Mouse (Mus musculus): ENCODE measurements at regions not wholly inside any gene's neighbourhood (a gene's known extent, or its start where the extent isn't known, plus 50 kb on each side); places are given as distances from the start of the nearest gene placed in this dataset.

DNA sequence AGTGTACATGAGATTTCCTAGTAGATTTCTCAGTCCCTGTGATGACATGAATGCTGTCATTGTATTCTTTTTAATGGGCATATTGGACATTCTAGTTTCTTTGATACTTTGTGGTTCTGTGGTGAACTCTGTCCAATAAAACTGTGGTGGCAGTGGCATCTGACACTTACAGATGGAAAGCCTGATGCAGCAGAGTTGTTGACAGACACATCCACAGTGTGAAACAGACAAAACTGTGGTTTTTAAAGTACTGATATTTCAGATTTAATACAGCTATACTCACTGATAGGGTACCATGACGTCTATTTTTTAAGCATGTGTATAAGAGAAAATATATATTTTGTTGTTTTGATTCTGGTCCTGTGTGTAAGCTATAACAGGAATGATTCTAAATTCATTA is 818.0 kb downstream of the Trim52 start:
- DNase-seq (ENCODE audit: low spot score): no peak

DNA sequence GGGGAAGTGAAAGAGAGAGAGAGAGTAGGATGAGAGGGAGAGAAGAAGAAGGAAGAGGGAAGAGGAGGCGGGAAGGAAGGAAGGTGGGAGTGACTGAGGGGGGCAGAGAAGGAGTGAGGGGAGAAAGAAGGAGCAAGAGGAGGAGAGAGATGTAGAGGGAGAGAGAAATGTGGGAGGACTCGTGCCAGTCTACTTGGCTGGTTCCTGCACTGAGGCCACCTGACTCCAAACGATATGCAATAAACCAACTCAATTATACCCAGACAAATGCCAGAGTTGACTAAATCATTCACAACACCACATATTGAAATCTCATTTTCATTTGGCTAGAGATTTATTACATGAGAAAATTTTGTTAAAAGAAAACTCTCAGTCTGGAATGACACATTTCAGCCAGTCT is 818.4 kb downstream of the Trim52 start:
- DNase-seq (ENCODE audit: low spot score): no peak

DNA sequence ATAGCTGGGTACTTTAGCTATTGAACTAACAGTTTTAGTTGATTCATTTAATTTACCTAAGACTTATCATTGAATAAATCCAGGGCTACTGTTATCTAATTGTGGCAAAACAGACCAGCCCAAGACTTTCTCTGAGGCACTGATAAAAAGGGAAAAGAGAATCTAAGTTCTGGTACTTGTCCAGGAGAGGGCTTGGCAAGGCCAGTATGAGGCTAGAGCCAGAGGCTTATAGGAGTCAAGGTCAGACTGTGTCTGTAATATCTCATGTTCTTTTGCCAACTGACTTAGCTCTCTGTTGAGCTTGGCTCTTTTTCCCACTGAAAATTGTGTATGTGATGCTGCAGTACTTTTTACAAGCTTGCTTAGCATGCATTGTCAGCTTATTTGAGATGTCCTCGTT is 839.3 kb downstream of the Trim52 start:
- no peak for DNase-seq (ENCODE audit: low spot score)

DNA sequence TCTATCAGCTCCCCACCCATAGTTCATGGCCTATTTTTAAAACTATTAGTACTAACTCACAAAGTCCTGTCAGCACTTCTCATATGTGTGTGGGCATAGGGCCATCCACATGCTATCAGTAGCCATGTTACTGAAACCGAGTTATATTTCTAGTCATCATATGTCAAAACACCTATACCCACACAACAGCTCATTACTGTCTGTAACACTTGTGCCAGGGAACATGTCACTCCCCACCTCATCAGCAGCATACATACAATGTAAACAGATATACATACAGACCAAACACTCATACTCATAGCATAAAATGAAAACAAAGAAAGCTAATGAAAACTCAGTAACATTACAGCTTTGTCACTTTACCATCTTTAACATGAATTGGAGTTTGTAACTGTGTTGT is 872.0 kb downstream of the Trim52 start:
- no peak for DNase-seq (ENCODE audit: low spot score)

DNA sequence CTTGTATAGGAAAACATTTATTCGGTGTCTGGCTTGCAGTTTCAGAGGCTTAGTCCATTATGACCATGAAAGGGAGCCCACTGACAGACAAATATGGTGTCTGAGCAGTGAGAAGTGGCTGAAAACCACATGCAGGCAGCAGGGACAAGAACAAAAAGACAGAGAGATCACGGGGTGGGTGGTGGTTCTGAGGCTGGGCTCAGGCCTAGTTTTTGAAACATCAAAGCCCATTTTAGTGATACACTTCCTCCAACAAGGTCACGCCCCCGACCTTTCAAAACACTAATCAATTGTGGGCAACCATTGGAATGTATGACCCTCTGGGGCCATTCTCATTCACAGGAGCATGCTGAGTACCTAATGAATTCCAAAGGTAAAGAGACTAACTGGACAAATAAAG is 874.8 kb downstream of the Trim52 start:
- peak; percentile 13 for DNase-seq (ENCODE audit: low spot score)

DNA sequence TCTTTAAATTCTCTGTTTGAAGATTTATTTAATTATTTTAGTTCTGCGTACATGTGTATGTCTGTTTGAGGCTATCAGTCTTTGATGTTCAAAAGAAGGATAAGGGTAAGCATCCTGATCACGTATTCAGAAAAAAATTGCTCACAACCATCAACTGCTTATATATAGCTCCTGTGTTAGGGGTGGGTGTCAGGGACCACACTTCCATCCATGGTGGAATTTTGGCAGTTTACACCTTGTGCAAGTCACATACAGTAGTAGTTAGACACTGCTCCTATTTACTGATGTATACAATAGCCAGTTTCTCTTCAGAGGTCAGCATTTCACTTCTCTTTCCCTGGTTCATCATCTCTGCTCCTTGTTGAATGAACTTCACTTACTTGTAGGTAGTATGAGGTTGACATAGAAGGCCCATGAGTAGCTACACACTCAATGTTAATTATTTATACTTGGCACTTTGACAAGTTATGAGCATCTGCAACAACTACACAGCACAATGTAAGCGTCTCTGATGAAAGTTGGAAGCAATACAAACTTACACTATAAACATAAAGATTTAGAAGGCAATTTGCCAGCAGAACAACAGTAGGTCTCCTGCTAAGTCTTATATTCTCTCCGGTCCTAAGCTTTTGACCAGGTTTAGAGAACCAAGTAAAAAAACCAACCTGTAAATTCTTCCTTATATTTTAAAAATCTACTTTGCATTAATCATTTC is 891.7 kb downstream of the Trim52 start:
- no peak for DNase-seq (ENCODE audit: low spot score)

DNA sequence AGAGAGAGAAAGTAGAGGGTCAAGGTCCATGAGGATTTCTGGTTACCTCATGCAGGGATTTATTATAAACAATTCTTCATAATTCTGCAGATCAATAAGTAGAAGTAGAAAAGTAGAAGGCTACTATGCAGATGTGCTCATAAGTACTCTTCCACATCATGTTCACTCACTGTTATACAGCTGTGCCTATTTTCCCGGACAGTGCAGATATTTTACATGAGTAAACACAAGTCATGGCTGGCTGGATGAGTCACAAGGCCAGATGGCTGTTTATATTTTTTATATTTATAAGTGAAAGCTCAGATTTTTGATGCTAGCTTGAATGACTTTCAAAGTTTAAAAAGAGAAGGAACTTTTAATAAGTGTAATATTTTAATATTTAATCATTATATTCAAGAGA is 899.0 kb downstream of the Trim52 start:
- no peak for DNase-seq (ENCODE audit: low spot score)

DNA sequence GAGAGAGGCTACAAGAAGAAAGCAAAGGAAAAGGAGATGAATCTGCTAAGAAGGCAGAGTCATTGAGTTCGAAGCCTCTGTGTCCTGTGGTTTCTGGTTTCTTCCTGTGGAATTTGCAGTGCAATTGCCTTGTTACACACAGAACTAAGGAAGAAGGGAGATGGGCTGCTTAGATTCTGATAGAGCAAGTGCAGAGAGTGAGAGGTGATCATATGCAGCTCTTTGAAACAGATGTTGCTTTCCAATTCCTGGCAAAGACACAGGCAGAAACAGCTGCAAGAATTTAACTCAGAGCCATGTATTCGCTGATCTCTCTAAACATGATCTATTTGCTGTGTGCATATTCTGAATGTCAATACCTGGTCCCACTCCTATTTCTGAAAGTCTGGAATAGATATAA is 903.6 kb downstream of the Trim52 start:
- DNase-seq (ENCODE audit: low spot score): no peak

DNA sequence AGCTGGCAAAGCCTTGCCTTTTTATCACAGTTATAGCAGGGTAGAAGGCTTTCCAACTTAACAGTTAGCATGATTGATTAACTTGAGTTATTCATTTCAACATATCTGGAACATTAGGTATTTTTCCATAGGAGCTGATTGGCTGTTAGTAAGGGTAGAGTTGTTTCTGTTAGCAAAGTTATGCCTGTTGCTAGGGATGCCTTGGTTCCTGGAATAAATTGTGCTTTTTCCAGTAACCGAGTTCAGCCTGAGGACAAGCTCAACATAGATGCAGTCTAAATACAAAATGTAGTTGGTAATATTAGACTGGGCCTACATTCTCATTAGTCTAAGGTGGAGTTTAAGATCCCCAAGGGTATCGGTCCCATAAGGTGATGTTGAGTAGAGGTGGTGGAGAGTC is 927.8 kb downstream of the Trim52 start:
- no peak for DNase-seq (ENCODE audit: low spot score)

DNA sequence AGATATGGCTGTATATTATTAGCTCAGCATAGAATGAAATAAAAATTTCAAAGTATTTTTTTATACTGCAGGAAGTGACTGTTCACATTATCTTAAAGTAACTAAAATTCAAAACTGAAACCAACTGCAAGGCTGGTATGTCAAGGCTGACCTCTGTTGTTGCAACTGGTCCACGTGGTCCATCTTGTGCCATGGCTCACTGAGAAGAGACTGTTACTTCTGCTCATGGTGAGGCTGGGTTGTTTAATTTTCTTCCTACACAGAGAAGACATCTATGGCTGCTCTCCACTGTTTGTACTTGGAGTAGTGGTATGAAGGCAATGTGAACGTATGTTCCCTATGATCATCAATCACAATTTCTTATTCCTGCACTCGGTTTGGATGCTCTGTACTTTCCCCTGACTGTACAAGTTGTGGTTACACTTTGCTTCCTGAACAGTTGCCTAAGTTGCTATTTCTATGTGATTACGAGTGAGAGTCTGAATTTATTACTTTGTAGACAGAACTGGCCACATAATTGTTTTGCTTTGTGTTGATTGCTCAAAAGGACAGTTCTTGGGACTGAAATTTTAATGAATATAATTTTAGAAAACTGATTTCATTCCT is 946.1 kb downstream of the Trim52 start:
- DNase-seq (ENCODE audit: low spot score): no peak

DNA sequence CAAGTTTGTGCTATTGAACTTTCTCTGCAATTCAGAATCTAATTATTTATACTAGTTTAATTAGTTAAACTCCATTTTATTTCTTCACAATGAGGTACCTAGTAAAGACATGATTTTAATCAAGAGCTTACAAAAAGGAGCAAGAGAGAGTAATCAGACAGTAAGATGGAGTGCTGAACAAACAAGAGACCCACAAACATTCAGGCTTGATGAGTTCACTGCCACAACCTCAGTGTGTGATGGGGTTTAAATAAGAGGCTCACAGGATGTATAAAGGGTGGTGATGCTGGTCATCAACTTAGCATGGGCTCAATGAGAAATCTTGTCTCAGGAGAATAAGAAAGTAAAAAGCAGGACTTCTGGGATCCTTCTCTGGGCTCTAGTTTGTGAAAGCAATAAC is 962.6 kb downstream of the Trim52 start:
- no peak for DNase-seq (ENCODE audit: low spot score)

DNA sequence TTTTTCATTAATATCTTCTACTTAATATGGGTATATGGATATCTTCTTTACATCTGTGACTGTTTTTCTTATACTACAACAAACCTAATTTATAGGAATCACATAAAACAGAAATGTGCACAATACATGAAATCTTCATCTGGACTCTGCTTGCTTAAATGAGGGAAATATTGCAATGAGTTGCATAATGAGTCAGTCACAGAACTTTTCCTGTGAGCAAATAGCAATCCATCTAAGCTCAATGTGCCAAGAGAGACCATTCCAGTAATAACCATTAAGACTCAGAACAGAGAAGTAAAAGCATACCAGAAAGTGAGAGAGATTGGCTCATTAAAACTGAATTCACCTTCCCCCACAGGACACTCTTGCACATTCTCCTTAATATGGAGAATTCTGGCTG is 974.4 kb downstream of the Trim52 start:
- no peak for DNase-seq (ENCODE audit: low spot score)

Measured in retina, embryonic 14.5 days (tissue).